Mouse (Mus musculus): ENCODE measurements around the gene Gramd1b.

- TF ChIP-seq CTCF (IDR thresholded peaks at IDR 0.05) (no peak), EP300 (IDR thresholded peaks at IDR 0.05) (no peak)
Observed at GRCm38 (mm10) chr9:40466782-40467181, 64.4 kb downstream of the Gramd1b start.
